Mouse (Mus musculus): ENCODE data around the gene Cdh8. TPM values are rescaled to one million over a fixed set of nuclear protein-coding genes. Genes with fewer than 3 reads are reported as not detected.

The Cdh8 gene
- polyA plus RNA-seq, 1 experiment from 2014 or later: 68.3 TPM

DNA sequence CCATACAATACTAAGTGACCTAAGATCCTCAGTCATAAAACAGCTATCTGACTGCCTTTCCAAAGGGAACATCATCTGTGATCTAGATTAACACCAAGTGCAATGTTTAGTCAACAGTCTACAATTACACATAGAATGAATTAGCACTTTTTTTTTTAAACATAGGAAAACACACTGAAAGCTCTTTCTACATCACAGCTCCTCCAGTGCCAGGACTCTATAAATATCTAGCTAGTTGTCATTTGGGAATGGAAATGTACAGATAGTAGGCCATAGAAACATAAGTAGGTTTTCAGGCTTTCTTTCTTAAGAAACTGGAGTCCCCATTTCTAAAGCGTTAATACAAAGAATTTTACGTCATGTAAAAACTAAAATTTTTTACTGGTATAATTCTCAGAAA, 375.8 kb downstream of the Cdh8 start:
- no peak overlapping the region for H3K4me2 ChIP-seq (replicated peaks)
- DNase-seq (ENCODE audit: low spot score): no peak
- no peak overlapping the region for H3K27ac ChIP-seq
- H3K9me3 ChIP-seq (ENCODE audit: control insufficient read depth, low read length): no peaks in the 10 kb centered on the region
- no peak for ATAC-seq (ENCODE audit: low FRiP score)
- no peaks in the 10 kb centered on the region for H3K36me3 ChIP-seq (replicated peaks; ENCODE audit: control insufficient read depth, insufficient read depth)
- no peak overlapping the region for H3K9ac ChIP-seq
- WGBS: 98% methylated on average over 2 of the region's 2 CpGs
- H3K27me3 ChIP-seq (ENCODE audit: control insufficient read depth, insufficient read depth, low read length): no peaks in the 10 kb centered on the region
- H3K4me3 ChIP-seq (replicated peaks; ENCODE audit: low read length): no peak overlapping the region
- H3K4me1 ChIP-seq (replicated peaks; ENCODE audit: control insufficient read depth, insufficient read depth, low read length): no peaks in the 10 kb centered on the region

DNA sequence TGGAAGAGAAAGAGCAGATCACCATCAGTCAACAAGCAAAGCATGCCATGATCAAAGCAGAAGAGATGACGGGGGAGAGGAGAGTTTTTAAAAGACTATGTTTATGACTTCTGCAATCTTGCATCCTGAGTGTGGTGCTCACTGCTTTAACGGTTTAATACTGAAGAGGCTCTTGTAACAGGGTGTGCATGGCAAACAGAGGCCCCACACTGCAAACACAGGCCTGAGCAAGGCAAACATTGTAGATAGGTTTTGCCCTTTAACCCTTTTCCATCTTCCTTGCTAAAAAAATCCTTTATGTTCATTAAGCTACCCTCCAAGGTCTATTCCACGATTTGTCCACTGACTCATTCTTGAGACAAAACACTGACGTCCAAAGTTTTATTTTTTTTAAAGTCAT, 385.2 kb downstream of the Cdh8 start:
- ATAC-seq (ENCODE audit: low FRiP score) (no peak), DNase-seq (ENCODE audit: low spot score) (no peak)
- H3K27me3 ChIP-seq (ENCODE audit: control insufficient read depth, insufficient read depth, low read length): no peaks in the 10 kb centered on the region
- H3K9me3 ChIP-seq (ENCODE audit: control insufficient read depth, low read length): no peaks in the 10 kb centered on the region
- WGBS: 78% methylated on average over 4 of the region's 4 CpGs
- H3K4me2 ChIP-seq (replicated peaks): no peak overlapping the region
- no peaks in the 10 kb centered on the region for H3K36me3 ChIP-seq (replicated peaks; ENCODE audit: control insufficient read depth, insufficient read depth)
- no peak overlapping the region for H3K9ac ChIP-seq
- no peaks in the 10 kb centered on the region for H3K4me1 ChIP-seq (replicated peaks; ENCODE audit: control insufficient read depth, insufficient read depth, low read length)
- H3K4me3 ChIP-seq (replicated peaks; ENCODE audit: low read length): no peak overlapping the region
- H3K27ac ChIP-seq: no peak overlapping the region

Data from hindbrain, embryonic 14.5 days (tissue).